Mouse (Mus musculus) kidney, postnatal 0 days (tissue): ENCODE data around the gene Ncdn. TPM values are rescaled to one million over a fixed set of nuclear protein-coding genes. Genes with fewer than 3 reads are reported as not detected.

Source experiments
- ATAC-seq: fragments of 200-750 bp; cut with Nextera tagmentation; replicated peaks from 2 replicates; pipeline ENCODE4 v1.8.0; 2017; ENCODE audit warnings: low read depth, moderate number of reproducible peaks, moderate TSS enrichment, moderate library complexity; ENCODE audit not compliant: low FRiP score
- DNase-seq: peaks from one replicate; pipeline ENCODE4 v3.0.0-alpha.2; 2016; ENCODE audit warnings: low spot score
- H3K27ac ChIP-seq: fragments of 300-500 bp; sonication (generic); 2 replicates; pipeline ENCODE4 v1.5.1; 2014; ENCODE audit warnings: mild to moderate bottlenecking
- H3K27me3 ChIP-seq: fragments of 300-500 bp; sonication (generic); 2 replicates; pipeline ENCODE4 v1.6.1; 2014; ENCODE audit warnings: low read length, mixed read lengths; ENCODE audit not compliant: insufficient read depth
- H3K36me3 ChIP-seq: fragments of 300-500 bp; sonication (generic); 2 replicates; pipeline ENCODE4 v1.6.1; 2014; ENCODE audit warnings: low read length, mixed read lengths; ENCODE audit not compliant: insufficient read depth
- H3K4me1 ChIP-seq: fragments of 300-500 bp; sonication (generic); replicated peaks from 2 replicates; pipeline ENCODE4 v1.6.1; 2014; ENCODE audit warnings: antibody characterized with exemption, low read length, mixed read lengths; ENCODE audit not compliant: insufficient read depth
- H3K4me2 ChIP-seq: fragments of 300-500 bp; sonication (generic); 2 replicates; pipeline ENCODE4 v1.6.1; 2014; ENCODE audit warnings: mild to moderate bottlenecking, low read length, moderate library complexity, mixed read lengths
- H3K4me3 ChIP-seq: fragments of 300-500 bp; sonication (generic); replicated peaks from 2 replicates; pipeline ENCODE4 v1.5.1; 2014; ENCODE audit warnings: low read depth, low read length
- H3K9ac ChIP-seq: fragments of 300-500 bp; sonication (generic); 2 replicates; pipeline ENCODE4 v1.6.1; 2014; ENCODE audit warnings: low read depth, low read length
- H3K9me3 ChIP-seq: fragments of 300-500 bp; sonication (generic); replicated peaks from 2 replicates; pipeline ENCODE4 v1.6.1; 2016; ENCODE audit warnings: low read length, inconsistent platforms, mixed read lengths
- CTCF ChIP-seq: IDR thresholded peaks from 2 replicates; pipeline ENCODE4 v1.5.1; 2016; ENCODE audit warnings: antibody characterized with exemption, low read depth, mild to moderate bottlenecking, moderate library complexity
- WGBS: fragments of 180-500 bp; shearing (Covaris S2); extraction: QIAGEN DNeasy Blood & Tissue Kit; methylation state at CpG from one replicate; pipeline ENCODE4 v1.1.7; 2014; 5-methylcytosine and 5-hydroxymethylcytosine counted together
- polyA plus RNA-seq: library from polyadenylated mRNA; unstranded; fragments of >200 nt; fragmentation: Nextera tagmentation; extraction: Ambion mirVana; gene quantifications from 2 replicates; pipeline ENCODE4 v1.2.1, GENCODE M21; 2015

Gene Ncdn
- polyA plus RNA-seq = 22.0 and 22.2 TPM in 2 replicates

DNA sequence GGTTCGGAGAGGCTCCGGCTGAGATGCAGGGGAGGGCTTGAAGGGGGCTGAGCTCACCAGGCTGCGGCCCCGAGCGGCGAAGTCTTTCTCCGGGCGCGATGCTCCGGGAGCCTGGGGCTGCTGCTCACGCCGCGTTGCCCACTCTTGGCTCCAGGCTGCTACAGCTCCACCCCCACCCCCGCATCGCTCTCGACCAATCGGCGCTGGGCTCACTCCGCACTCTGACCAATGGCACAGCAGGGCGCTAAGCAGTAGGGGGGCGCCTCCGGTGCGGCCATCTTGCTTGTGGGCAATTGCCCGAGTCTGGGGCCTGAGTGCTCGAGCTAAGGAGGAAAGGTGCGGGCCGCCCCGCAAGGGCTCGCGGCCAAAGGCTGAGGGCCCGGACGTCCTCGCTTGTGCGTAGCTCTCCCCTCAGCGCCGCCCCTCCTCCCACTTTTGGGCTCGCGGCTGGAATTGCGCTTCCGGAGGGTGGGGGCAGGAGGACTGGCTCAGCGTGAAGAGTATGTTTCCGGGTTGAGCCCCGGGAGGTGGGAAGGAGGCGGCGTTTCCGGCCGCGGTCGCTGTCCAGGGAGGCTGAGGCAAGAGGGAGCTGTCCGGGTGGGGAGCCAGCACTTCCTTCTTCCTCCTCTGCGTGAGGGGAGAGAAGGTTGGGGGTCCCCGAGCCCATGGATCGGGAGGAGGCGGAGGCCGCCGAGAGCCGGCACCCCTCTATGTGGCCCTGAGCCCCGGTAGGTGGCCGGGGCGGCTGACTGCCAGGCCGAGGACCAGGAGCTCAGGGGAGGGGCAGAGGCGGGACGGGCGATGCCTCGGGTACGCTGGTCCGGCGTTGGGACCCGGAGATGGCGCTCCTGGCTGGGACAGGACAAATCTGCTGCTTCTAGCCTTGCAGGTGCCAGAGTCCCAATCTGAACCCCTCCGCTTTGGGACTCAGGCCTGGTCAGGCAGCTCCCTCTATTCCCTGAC is at the start of gene Ncdn, which contains the start of gene AU040320:
TSS of gene Ncdn (minus strand) at position 171 of the 963 bp plus-strand sequence.
TSS of gene AU040320 (plus strand) at position 277 of the 963 bp plus-strand sequence.
- peak within 1 kb of the TSS; percentile 79 for H3K9ac ChIP-seq
- peaks cover 16% of the 10 kb centered on the region for H3K36me3 ChIP-seq
- no peaks in the 10 kb centered on the region for H3K27me3 ChIP-seq
- H3K27ac ChIP-seq = peak within 1 kb of the TSS; percentile 92
- 0 out of 2 replicates have a peak, but pooled peaks have one; percentile 5 for TF ChIP-seq CTCF
- H3K9me3 ChIP-seq = no peaks in the 10 kb centered on the region
- H3K4me2 ChIP-seq = peak within 1 kb of the TSS; percentile 98
- DNase-seq (peak; percentile 98), ATAC-seq (peak; percentile 99)
- peak within 1 kb of the TSS; percentile 89 for H3K4me3 ChIP-seq
- H3K4me1 ChIP-seq = peaks cover 15% of the 10 kb centered on the region
- 1% methylated on average over 70 of the region's 71 CpGs for WGBS

DNA sequence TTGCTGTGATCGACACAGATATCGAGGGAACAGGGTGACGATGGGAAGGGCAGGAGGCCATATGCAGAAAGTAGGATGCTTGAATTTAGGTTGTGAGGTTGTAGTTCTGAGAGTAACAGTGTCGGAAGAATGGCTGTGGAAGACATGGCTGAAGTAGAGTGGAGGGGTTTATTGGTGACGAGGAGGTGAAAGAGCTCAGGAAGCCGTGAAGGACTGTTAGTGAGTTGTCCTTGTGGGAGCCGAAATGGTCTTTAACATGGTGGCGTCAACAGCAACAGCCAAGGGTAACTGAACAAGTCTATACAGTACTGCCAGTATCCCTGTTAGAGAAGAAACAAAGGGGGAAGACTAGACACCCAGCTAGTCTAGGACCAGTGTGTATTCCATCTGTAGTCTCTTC is 48.9 kb upstream of the Ncdn start:
- 87% methylated on average over 8 of the region's 8 CpGs for WGBS
- H3K36me3 ChIP-seq = no peaks in the 10 kb centered on the region
- TF ChIP-seq CTCF = no peak

DNA sequence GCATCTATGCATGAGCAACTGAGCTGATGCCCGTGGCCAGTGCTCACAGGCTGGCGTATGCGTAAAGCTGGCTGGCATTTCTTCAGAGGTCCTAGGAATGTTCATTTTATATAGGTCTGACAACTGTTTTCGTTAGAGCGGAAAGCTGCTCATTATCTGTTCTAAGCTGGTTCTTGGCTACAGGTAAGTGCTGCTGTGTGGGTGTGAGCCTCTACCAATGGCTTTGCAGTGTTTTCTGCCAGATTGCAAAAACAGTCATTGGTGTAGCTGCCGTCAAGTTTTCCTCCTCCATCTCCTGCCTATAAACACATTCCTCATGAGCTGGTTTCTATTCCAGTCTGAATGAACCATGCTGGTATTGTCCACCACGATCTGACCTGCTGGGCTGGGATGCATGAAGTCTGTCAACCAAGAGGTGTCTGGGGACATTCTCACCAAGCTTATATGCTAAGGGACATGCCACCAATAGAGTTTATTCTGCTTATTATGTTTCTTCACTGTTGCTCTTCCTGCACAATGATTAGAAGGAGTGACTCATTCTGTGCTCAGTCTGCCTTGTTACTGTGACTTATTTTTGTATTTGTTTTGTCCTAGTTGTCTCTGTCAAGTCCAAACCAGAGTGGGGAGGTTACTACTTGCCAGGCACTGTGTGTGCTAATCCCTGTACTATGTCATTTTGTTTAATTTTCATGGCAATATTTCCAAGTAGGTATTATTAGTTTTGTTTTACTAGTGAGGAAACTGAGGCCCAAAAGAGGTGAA is 39.3 kb upstream of the Ncdn start:
- peaks cover 18% of the 10 kb centered on the region; the same call in 1 of the 2 replicates for H3K36me3 ChIP-seq
- ATAC-seq = no peak
- no peak for DNase-seq
- no peak overlapping the region for H3K9ac ChIP-seq
- H3K4me3 ChIP-seq = no peak overlapping the region
- TF ChIP-seq CTCF = no peak
- H3K27ac ChIP-seq = no peak overlapping the region
- WGBS = 91% methylated on average over 7 of the region's 7 CpGs
- H3K27me3 ChIP-seq = no peaks in the 10 kb centered on the region
- H3K4me1 ChIP-seq = no peaks in the 10 kb centered on the region
- no peak overlapping the region for H3K4me2 ChIP-seq
- no peaks in the 10 kb centered on the region for H3K9me3 ChIP-seq

More for the DNA sequence above, 48.9 kb upstream of the Ncdn start:
- Histone ChIP-seq H3K4me2 (no peak overlapping the region), H3K4me1 (no peaks in the 10 kb centered on the region), H3K4me3 (no peak overlapping the region), H3K9ac (no peak overlapping the region), H3K27me3 (no peaks in the 10 kb centered on the region), H3K27ac (no peak overlapping the region), H3K9me3 (no peaks in the 10 kb centered on the region)
- no peak for ATAC-seq
- DNase-seq = no peak

DNA sequence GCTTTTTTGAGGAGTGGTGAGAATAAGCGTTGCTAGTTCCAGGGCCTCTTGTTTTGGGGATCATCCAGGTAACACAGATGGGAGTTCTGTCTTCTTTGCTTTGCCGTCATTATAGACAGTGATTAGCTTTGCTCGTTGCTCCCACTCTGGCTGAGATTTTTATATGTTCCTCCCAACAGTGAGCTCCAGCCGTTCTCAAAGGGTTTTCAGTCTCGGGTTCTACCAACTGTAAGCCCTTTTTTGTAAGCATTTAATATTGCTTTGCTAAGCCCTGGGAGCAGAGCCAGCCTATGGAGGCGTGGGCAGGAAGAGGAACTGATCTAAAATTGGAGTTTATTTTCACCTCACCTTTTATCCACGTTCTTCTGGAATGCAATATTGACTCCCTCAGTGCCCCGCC is 29.8 kb upstream of the Ncdn start:
- Histone ChIP-seq H3K4me3 (no peak overlapping the region), H3K4me1 (no peaks in the 10 kb centered on the region), H3K9ac (no peak overlapping the region), H3K36me3 (no peaks in the 10 kb centered on the region), H3K27ac (no peak overlapping the region), H3K9me3 (no peaks in the 10 kb centered on the region), H3K4me2 (no peak overlapping the region), H3K27me3 (no peaks in the 10 kb centered on the region)
- DNase-seq (no peak), ATAC-seq (no peak)
- WGBS = 68% methylated on average over 8 of the region's 8 CpGs
- TF ChIP-seq CTCF = no peak

DNA sequence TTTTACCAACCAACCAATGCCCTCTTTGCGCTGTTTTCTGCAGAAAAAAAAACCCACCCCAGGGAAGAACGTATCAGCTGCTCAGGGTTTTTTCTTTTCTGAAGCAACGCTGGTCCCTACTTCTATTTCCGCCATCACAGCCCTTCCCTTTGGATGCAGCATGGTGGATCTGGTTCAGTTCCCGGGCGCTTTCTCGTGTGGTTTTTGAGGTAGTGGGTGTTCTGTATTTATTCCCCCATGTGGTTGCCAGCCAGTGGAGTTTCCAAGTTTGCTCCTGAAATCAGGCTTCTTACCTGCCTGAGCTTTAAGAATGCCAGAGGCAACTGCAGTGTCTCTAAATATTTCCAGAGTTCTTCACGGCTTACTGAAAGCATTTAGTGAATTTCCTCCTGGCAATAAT is 29.3 kb upstream of the Ncdn start:
- Histone ChIP-seq H3K4me3 (no peak overlapping the region), H3K9me3 (no peaks in the 10 kb centered on the region), H3K36me3 (no peaks in the 10 kb centered on the region), H3K27me3 (no peaks in the 10 kb centered on the region), H3K4me2 (no peak overlapping the region), H3K9ac (no peak overlapping the region), H3K27ac (no peak overlapping the region), H3K4me1 (no peaks in the 10 kb centered on the region)
- ATAC-seq (no peak), DNase-seq (no peak)
- no peak for TF ChIP-seq CTCF
- WGBS = 88% methylated on average over 8 of the region's 8 CpGs

DNA sequence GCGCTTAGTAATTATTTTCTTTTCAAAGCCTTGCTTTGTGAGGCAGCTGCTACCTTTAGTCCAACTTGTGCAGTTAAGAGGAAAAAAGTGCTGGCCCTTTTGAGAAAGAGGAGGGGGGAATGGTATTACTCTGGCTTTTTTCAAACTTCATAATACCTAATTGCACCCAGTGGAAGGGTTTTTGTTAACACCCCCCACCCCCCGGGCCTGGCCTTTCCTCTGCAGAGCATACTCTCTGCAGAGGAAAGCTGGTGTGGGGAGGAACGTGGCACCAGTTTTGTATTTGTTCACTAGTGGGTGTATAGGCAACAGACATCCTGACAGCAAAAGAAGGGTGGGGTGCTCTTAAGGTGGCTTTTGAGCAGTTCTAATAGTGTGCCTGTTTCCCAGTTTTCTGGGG is 28.6 kb upstream of the Ncdn start:
- H3K9me3 ChIP-seq = no peaks in the 10 kb centered on the region
- no peak overlapping the region for H3K4me2 ChIP-seq
- H3K36me3 ChIP-seq = no peaks in the 10 kb centered on the region
- ATAC-seq (no peak), DNase-seq (no peak)
- no peak overlapping the region for H3K4me3 ChIP-seq
- no peak overlapping the region for H3K27ac ChIP-seq
- no peak for TF ChIP-seq CTCF
- H3K9ac ChIP-seq = no peak overlapping the region
- no peaks in the 10 kb centered on the region for H3K4me1 ChIP-seq
- WGBS = 77% methylated on average over 3 of the region's 3 CpGs
- no peaks in the 10 kb centered on the region for H3K27me3 ChIP-seq
